Comparison of ENCODE assay signal across 19 mouse cellular contexts in the genomic region with DNA sequence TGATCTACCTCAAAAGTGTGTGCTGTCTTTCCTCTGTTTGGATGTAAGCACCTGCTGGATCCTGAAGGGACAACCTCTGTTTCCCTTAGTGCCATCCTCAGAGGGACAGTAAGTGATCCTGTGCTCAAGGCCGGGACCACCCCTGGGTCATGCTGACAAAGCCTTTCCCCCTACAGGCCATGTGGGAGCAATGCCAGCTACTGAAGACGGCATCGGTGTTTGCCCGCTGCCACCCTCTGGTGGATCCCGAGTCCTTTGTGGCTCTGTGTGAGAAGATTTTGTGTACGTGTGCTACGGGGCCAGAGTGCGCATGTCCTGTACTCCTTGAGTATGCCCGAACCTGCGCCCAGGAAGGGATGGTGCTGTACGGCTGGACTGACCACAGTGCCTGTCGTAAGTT. TPM values are rescaled to one million over a fixed set of nuclear protein-coding genes. Genes with fewer than 3 reads are reported as not detected.
DNase-seq lines count a peak whose midpoint lies in the region; ATAC-seq and TF ChIP-seq lines count a peak whose summit lies in the region.
"Had no signal": no experiment of that assay in that cellular context is flagged by ENCODE, and none has a peak within 500 bp of the region (broad histone marks: within the 10 kb centered on the region; RNA-seq: fewer than 3 reads in every experiment).

No protein-coding gene starts in this region.

- no peak for TF ChIP-seq EP300 in heart, adult 2 months (IDR thresholded peaks at IDR 0.05; ENCODE audit: insufficient read depth, low read depth, low read length)
- TF ChIP-seq EP300 in liver, postnatal 0 days (IDR thresholded peaks at IDR 0.05; ENCODE audit: low read depth), result no peak

- WGBS in heart, adult 2 months, result 84% methylated on average over 12 of the region's 12 CpGs
- 84% methylated on average over 12 of the region's 12 CpGs for WGBS in liver, postnatal 0 days (ENCODE audit: insufficient replicate concordance)
- 87% methylated on average over 12 of the region's 12 CpGs for WGBS in liver, embryonic 11.5 days

- no peak for DNase-seq in heart, adult 2 months
- DNase-seq in heart, postnatal 25 days (ENCODE audit: low spot score), result no peak
- no peak for DNase-seq in liver, postnatal 0 days
- no peak for DNase-seq in liver, embryonic 11.5 days (ENCODE audit: low spot score)
- DNase-seq in thymus, postnatal 4 days, result peak; percentile 30
- no peak for DNase-seq in thymus, postnatal 10 days (ENCODE audit: low spot score in 2 of 2)
- no peak for DNase-seq in frontal cortex, postnatal 14 days (ENCODE audit: low spot score in 2 of 2)
- DNase-seq in kidney, adult 8-10 months, result no peak
- DNase-seq: B cell, adult 2 months; cerebellum, adult 2 months; embryo, embryonic 11 days; gastrocnemius, postnatal 10 days; kidney, adult 11 months; lung, postnatal 36 days; midbrain, embryonic 14.5 days had no signal

- H3K4me1 ChIP-seq in heart, adult 2 months (ENCODE audit: control insufficient read depth, insufficient read depth, low read length), result no peaks in the 10 kb centered on the region
- H3K4me1 ChIP-seq in liver, postnatal 0 days (ENCODE audit: insufficient read depth), result no peaks in the 10 kb centered on the region; the same call in 1 of the 2 replicates
- H3K4me1 ChIP-seq in liver, embryonic 11.5 days (replicated peaks; ENCODE audit: control insufficient read depth, insufficient read depth, low read length), result peaks cover 2% of the 10 kb centered on the region; the same call in 1 of the 2 replicates

- TF ChIP-seq CTCF in heart, adult 2 months (IDR thresholded peaks at IDR 0.05), result peak; percentile 37
- TF ChIP-seq CTCF in liver, postnatal 0 days (IDR thresholded peaks at IDR 0.05; ENCODE audit: low read depth), result peak; percentile 60

- no peaks in the 10 kb centered on the region for H3K36me3 ChIP-seq in heart, adult 2 months (ENCODE audit: control insufficient read depth, insufficient read depth, low read length)
- no peaks in the 10 kb centered on the region for H3K36me3 ChIP-seq in liver, postnatal 0 days (replicated peaks; ENCODE audit: insufficient read depth, low read length)
- H3K36me3 ChIP-seq in liver, embryonic 11.5 days (ENCODE audit: control insufficient read depth, insufficient read depth, low read length), result no peaks in the 10 kb centered on the region
- H3K36me3 ChIP-seq: heart, embryonic 10.5 days; neural tube, embryonic 12.5 days had no signal

- no peaks in the 10 kb centered on the region for H3K79me2 ChIP-seq in heart, adult 2 months (replicated peaks; ENCODE audit: control insufficient read depth, insufficient read depth, low read length)

- H3K9ac ChIP-seq in heart, adult 2 months (ENCODE audit: low read depth, low read length), result no peak overlapping the region
- no peak overlapping the region for H3K9ac ChIP-seq in liver, postnatal 0 days (replicated peaks)
- no peak overlapping the region for H3K9ac ChIP-seq in liver, embryonic 11.5 days (ENCODE audit: low read depth, low read length)
- H3K9ac ChIP-seq: neural tube, embryonic 12.5 days had no signal

- H3K9me3 ChIP-seq in liver, postnatal 0 days (ENCODE audit: low read length), result no peaks in the 10 kb centered on the region
- H3K9me3 ChIP-seq in liver, embryonic 11.5 days (ENCODE audit: control insufficient read depth, low read length), result no peaks in the 10 kb centered on the region
- H3K9me3 ChIP-seq: heart, embryonic 10.5 days; neural tube, embryonic 12.5 days had no signal

- no peak overlapping the region for H3K4me3 ChIP-seq in heart, adult 2 months
- H3K4me3 ChIP-seq in liver, postnatal 0 days (ENCODE audit: low read depth, low read length), result no peak overlapping the region
- H3K4me3 ChIP-seq in liver, embryonic 11.5 days (ENCODE audit: low read depth, low read length), result no peak overlapping the region
- H3K4me3 ChIP-seq: heart, embryonic 10.5 days; left cerebral cortex, adult 2 months; neural tube, embryonic 12.5 days had no signal

- no peak for TF ChIP-seq POLR2A in heart, adult 2 months (IDR thresholded peaks at IDR 0.05; ENCODE audit: insufficient read depth, low read depth, low read length)

- intact Hi-C loops in heart, adult 2 months (cut with DNase I), result no loop called here
- intact Hi-C loops in heart, postnatal 25 days (cut with DNase I), result no loop called here

- no peak overlapping the region for H3K27ac ChIP-seq in heart, adult 2 months
- H3K27ac ChIP-seq in liver, postnatal 0 days (ENCODE audit: low read depth), result no peak overlapping the region
- H3K27ac ChIP-seq in liver, embryonic 11.5 days (ENCODE audit: low read depth, low read length), result no peak overlapping the region
- H3K27ac ChIP-seq: heart, embryonic 10.5 days; left cerebral cortex, adult 2 months; neural tube, embryonic 12.5 days had no signal

- ATAC-seq in liver, postnatal 0 days, result no peak
- no peak for ATAC-seq in liver, embryonic 11.5 days (replicated peaks; ENCODE audit: low FRiP score)
- ATAC-seq: forebrain, embryonic 16.5 days had no signal

- H3K27me3 ChIP-seq in heart, adult 2 months (ENCODE audit: control insufficient read depth, insufficient read depth, low read length), result no peaks in the 10 kb centered on the region
- no peaks in the 10 kb centered on the region for H3K27me3 ChIP-seq in liver, postnatal 0 days (ENCODE audit: insufficient read depth, low read length)
- H3K27me3 ChIP-seq in liver, embryonic 11.5 days (replicated peaks; ENCODE audit: control insufficient read depth, insufficient read depth, low read length), result no peaks in the 10 kb centered on the region
- H3K27me3 ChIP-seq: neural tube, embryonic 12.5 days had no signal

- no peak overlapping the region for H3K4me2 ChIP-seq in liver, postnatal 0 days (ENCODE audit: low read depth, low read length)
- H3K4me2 ChIP-seq in liver, embryonic 11.5 days, result no peak overlapping the region
- H3K4me2 ChIP-seq: neural tube, embryonic 12.5 days had no signal

RNA-seq across cellular contexts. Expression of a gene that starts 41.7 kb away (rescaled TPM):
- total RNA-seq in heart, adult 2 months (2021), result 10 to 100 TPM; 95.9 to 99.8 TPM
- polyA plus RNA-seq in heart, adult 2 months (2012; rRNA removed), result 95.8 and 116 TPM in 2 replicates
- total RNA-seq in heart, postnatal 25 days (2021), result 100 to 1,000 TPM; 104 to 114 TPM
- 13.4 and 14.8 TPM in 2 replicates for polyA plus RNA-seq in liver, postnatal 0 days (2015; fragmentation: Nextera tagmentation; extraction: Ambion mirVana)
- 25.3 and 32.4 TPM in 2 replicates for polyA plus RNA-seq in liver, embryonic 11.5 days (2014; fragmentation: Nextera tagmentation; extraction: Ambion mirVana)
